Mouse (Mus musculus) embryonic facial prominence, embryonic 14.5 days (tissue): ENCODE measurements at regions not wholly inside any gene's neighbourhood (a gene's known extent, or its start where the extent isn't known, plus 50 kb on each side); places are given as distances from the start of the nearest gene placed in this dataset.
"Not testable (repeated sequence)": the region's sequence is repeated elsewhere in the genome, so short reads cannot be mapped to it uniquely, and the experiment has no call there.

Experiments used
- ATAC-seq: fragments of 200-750 bp; cut with Nextera tagmentation; 2 replicates; pipeline ENCODE4 v1.8.0; 2017; ENCODE audit warnings: low read depth, moderate number of reproducible peaks, moderate TSS enrichment
- DNase-seq: peaks from one replicate; pipeline ENCODE4 v3.0.0-alpha.2; 2015; ENCODE audit warnings: low spot score
- H3K27ac ChIP-seq: fragments of 300-500 bp; sonication (generic); replicated peaks from 2 replicates; pipeline ENCODE4 v1.5.1; 2014; ENCODE audit warnings: low read depth, mild to moderate bottlenecking, low read length, moderate library complexity
- H3K27me3 ChIP-seq: fragments of 300-500 bp; sonication (generic); replicated peaks from 2 replicates; pipeline ENCODE4 v1.6.1; 2014; ENCODE audit warnings: low read length; ENCODE audit not compliant: control insufficient read depth, insufficient read depth
- H3K36me3 ChIP-seq: fragments of 300-500 bp; sonication (generic); 2 replicates; pipeline ENCODE4 v1.6.1; 2014; ENCODE audit warnings: low read length, mixed read lengths; ENCODE audit not compliant: control insufficient read depth, insufficient read depth
- H3K4me1 ChIP-seq: fragments of 300-500 bp; sonication (generic); 2 replicates; pipeline ENCODE4 v1.6.1; 2014; ENCODE audit warnings: antibody characterized with exemption, low read length; ENCODE audit not compliant: control insufficient read depth, insufficient read depth
- H3K4me2 ChIP-seq: fragments of 300-500 bp; sonication (generic); 2 replicates; pipeline ENCODE4 v1.6.1; 2014; ENCODE audit warnings: low read depth, mild to moderate bottlenecking, low read length, moderate library complexity, mixed read lengths
- H3K4me3 ChIP-seq: fragments of 300-500 bp; sonication (generic); 2 replicates; pipeline ENCODE4 v1.5.1; 2014; ENCODE audit warnings: low read depth, mild to moderate bottlenecking, low read length
- H3K9ac ChIP-seq: fragments of 300-500 bp; sonication (generic); 2 replicates; pipeline ENCODE4 v1.6.1; 2014; ENCODE audit warnings: low read depth, mild to moderate bottlenecking, low read length, moderate library complexity, mixed read lengths
- H3K9me3 ChIP-seq: fragments of 300-500 bp; sonication (generic); 2 replicates; pipeline ENCODE4 v1.6.1; 2016; ENCODE audit warnings: low read length; ENCODE audit not compliant: control insufficient read depth
- WGBS: fragments of 180-500 bp; shearing (Covaris S2); extraction: QIAGEN DNeasy Blood & Tissue Kit; methylation state at CpG from one replicate; pipeline ENCODE4 v1.1.7; 2014; 5-methylcytosine and 5-hydroxymethylcytosine counted together

DNA sequence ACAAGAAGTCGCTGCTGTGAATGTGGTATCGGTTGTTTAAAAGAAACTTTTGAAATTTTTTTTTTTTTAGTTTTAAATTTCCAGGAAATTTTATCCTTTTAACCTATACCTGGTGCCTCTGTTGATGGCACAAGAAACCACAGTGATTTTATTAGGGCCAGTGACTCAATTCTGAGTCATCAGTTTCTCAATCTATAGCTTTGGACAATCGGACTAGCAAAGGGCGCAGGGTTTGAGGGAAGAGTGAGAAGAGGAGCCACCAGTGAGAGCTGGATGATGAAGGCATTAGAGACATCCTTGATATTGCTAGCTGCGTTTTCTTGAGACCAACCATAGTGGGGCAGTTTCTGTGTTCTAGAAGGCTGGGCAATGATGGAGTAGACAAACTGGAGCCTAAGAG lies 55.4 kb upstream of the Il33 start:
- Histone ChIP-seq H3K4me2 (no peak overlapping the region), H3K36me3 (no peaks in the 10 kb centered on the region), H3K4me1 (no peaks in the 10 kb centered on the region), H3K27ac (no peak overlapping the region), H3K4me3 (no peak overlapping the region), H3K9me3 (no peaks in the 10 kb centered on the region), H3K27me3 (no peaks in the 10 kb centered on the region), H3K9ac (no peak overlapping the region)
- 84% methylated on average over 5 of the region's 5 CpGs for WGBS
- ATAC-seq (no peak), DNase-seq (no peak)

DNA sequence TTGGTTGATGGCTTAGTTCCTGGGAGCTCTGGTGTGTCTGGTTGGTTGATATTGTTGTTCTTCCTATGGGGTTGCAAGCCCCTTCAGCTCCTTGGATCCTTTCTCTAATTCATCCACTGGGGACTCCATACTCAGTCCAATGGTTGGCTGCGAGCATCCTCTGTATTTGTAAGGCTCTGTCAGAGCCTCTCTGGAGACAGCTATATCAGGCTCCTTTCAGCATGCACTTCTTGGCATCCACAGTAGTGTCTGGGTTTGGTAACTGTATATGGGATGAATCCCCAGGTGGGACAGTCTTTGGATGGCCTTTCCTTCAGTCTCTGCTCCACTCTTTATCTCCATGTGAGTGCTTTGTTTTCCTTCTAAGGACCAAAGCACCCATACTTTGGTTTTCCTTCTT lies 55.9 kb upstream of the Ranbp6 start:
- not testable (repeated sequence) for H3K4me2 ChIP-seq, DNase-seq, H3K4me3 ChIP-seq, H3K9me3 ChIP-seq, ATAC-seq, H3K36me3 ChIP-seq, H3K4me1 ChIP-seq, H3K27me3 ChIP-seq, H3K9ac ChIP-seq, H3K27ac ChIP-seq
- 79% methylated on average over 1 of the region's 1 CpGs for WGBS

DNA sequence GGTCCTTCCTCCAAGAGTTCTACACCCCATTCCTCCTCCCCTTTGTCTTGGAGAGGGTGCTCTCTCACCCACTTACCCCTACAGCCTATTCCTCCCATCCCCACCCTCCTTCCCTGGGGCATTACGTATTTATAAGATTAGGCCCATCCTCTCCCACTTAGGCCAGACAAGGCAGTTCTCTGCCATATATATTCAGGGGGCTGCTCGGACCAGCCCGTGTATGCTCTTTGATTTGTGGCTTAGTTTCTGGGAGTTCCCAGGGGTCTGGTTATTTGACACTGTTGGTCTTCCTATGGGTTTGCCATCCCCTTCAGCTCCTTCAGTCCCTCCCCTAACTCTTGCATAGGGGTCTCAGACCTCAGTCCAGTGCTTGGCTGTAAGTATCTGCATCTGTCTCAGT lies 54.0 kb upstream of the Ranbp6 start:
- Histone ChIP-seq H3K27ac (no peak overlapping the region), H3K9ac (no peak overlapping the region), H3K4me1 (no peaks in the 10 kb centered on the region), H3K4me3 (no peak overlapping the region), H3K36me3 (no peaks in the 10 kb centered on the region), H3K27me3 (no peaks in the 10 kb centered on the region), H3K9me3 (no peaks in the 10 kb centered on the region), H3K4me2 (no peak overlapping the region)
- ATAC-seq (no peak), DNase-seq (no peak)
- WGBS = 51% methylated on average over 3 of the region's 3 CpGs

DNA sequence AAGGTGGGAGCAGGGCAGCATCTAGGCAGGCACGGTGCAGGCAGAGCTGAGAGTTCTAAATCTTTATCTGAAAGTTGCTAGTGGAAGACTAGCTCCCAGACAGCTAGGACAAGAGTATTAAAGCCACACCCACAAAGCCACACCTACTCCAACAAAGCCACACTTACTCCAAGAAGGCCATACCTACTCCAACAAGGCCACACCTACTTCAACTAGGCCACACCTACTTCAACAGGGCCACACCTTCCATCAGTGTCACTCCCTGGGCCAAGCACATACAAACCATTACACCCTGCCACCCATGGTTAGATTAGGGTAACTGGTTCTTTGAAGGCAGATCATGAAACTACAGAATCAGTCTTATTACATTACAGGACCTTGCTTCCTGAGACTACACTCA lies 52.4 kb upstream of the Ranbp6 start:
- H3K4me2 ChIP-seq = no peak overlapping the region
- H3K27me3 ChIP-seq = no peaks in the 10 kb centered on the region
- 68% methylated on average over 1 of the region's 1 CpGs for WGBS
- H3K9ac ChIP-seq = no peak overlapping the region
- no peaks in the 10 kb centered on the region for H3K9me3 ChIP-seq
- ATAC-seq = no peak
- H3K36me3 ChIP-seq = no peaks in the 10 kb centered on the region
- H3K4me1 ChIP-seq = no peaks in the 10 kb centered on the region
- H3K27ac ChIP-seq = no peak overlapping the region
- H3K4me3 ChIP-seq = no peak overlapping the region
- no peak for DNase-seq

DNA sequence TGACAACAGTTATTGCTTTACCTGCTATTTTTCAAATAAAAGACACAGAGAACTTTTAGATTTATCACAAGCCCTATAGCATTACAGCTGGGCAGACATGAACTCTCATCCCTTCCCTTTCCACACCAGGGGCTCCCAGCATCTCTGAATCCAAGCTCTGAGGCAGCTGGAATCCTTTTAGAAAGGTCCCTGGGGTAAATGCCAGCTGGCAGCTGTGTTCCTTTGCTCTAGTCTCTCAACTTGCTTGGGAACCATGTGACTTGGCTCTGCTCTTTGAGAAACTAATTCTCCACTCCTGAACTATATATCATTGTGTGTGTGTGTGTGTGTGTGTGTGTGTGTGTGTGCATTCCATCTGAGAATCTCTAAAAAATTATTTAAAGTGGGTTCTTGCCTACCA lies 50.0 kb upstream of the Ranbp6 start:
- Histone ChIP-seq H3K36me3 (no peaks in the 10 kb centered on the region), H3K4me3 (no peak overlapping the region), H3K9ac (no peak overlapping the region), H3K27ac (no peak overlapping the region), H3K4me1 (no peaks in the 10 kb centered on the region), H3K4me2 (no peak overlapping the region), H3K9me3 (no peaks in the 10 kb centered on the region), H3K27me3 (no peaks in the 10 kb centered on the region)
- ATAC-seq (no peak), DNase-seq (peak; percentile 81)
